ENCODE assay signal across 16 mouse cellular contexts in genomic region chr6:135365614-135366013, GRCm38 (mm10). TPM values are rescaled to one million over a fixed set of nuclear protein-coding genes. Genes with fewer than 3 reads are reported as not detected.
DNase-seq lines count a peak whose midpoint lies in the region; ATAC-seq and TF ChIP-seq lines count a peak whose summit lies in the region.
"Had no signal": no experiment of that assay in that cellular context is flagged by ENCODE, and none has a peak within 500 bp of the region (broad histone marks: within the 10 kb centered on the region; RNA-seq: fewer than 3 reads in every experiment).

No protein-coding gene starts in this region.

- no peak for TF ChIP-seq CTCF in lung, embryonic 14.5 days (IDR thresholded peaks at IDR 0.05; ENCODE audit: low read depth)
- TF ChIP-seq CTCF in embryonic fibroblast, embryonic 13.5 days (IDR thresholded peaks at IDR 0.05; ENCODE audit: borderline replicate concordance, insufficient read depth, low read length) = no peak

- peak overlapping the region in 1 of 2 experiments; percentile 47; a peak in 3 of 4 replicates for H3K4me3 ChIP-seq in heart, embryonic 14.5 days (ENCODE audit: control insufficient read depth in 1 of 2, insufficient read depth in 1 of 2, low read depth in 1 of 2, low read length in 2 of 2)
- peak overlapping the region; percentile 37; the same call in 1 of the 2 replicates for H3K4me3 ChIP-seq in lung, embryonic 14.5 days (ENCODE audit: low read depth, low read length)
- peak overlapping the region; percentile 100 for H3K4me3 ChIP-seq in embryonic fibroblast, embryonic 13.5 days (ENCODE audit: insufficient read depth, low read length)
- peak overlapping the region; percentile 61 for H3K4me3 ChIP-seq in stomach, embryonic 16.5 days (replicated peaks; ENCODE audit: low read length)

- no peak for TF ChIP-seq POLR2A in embryonic fibroblast, embryonic 13.5 days (IDR thresholded peaks at IDR 0.05; ENCODE audit: low read depth, low read length)

- H3K9me3 ChIP-seq in heart, embryonic 14.5 days (ENCODE audit: control insufficient read depth, low read length) = no peaks in the 10 kb centered on the region
- H3K9me3 ChIP-seq in lung, embryonic 14.5 days (ENCODE audit: low read depth, low read length) = no peaks in the 10 kb centered on the region
- no peaks in the 10 kb centered on the region for H3K9me3 ChIP-seq in stomach, embryonic 16.5 days (replicated peaks; ENCODE audit: control insufficient read depth, low read length)

- peaks cover 9 to 22% of the 10 kb centered on the region in 2 experiments for H3K4me1 ChIP-seq in heart, embryonic 14.5 days (ENCODE audit: control insufficient read depth in 2 of 2, insufficient read depth in 2 of 2, low read length in 2 of 2)
- peaks cover 53% of the 10 kb centered on the region for H3K4me1 ChIP-seq in lung, embryonic 14.5 days (ENCODE audit: insufficient read depth)
- peaks cover 20% of the 10 kb centered on the region for H3K4me1 ChIP-seq in embryonic fibroblast, embryonic 13.5 days (ENCODE audit: control insufficient read depth, insufficient read depth, low read length)
- H3K4me1 ChIP-seq in stomach, embryonic 16.5 days (ENCODE audit: control insufficient read depth, insufficient read depth, low read length) = peaks cover 58% of the 10 kb centered on the region

- peak overlapping the region; percentile 60 for H3K4me2 ChIP-seq in heart, embryonic 14.5 days (ENCODE audit: low read length)
- peak overlapping the region; percentile 58 for H3K4me2 ChIP-seq in lung, embryonic 14.5 days
- H3K4me2 ChIP-seq in stomach, embryonic 16.5 days (ENCODE audit: low read depth, low read length) = peak overlapping the region; percentile 55

- H3K27me3 ChIP-seq in heart, embryonic 14.5 days (ENCODE audit: control insufficient read depth, insufficient read depth, low read length) = no peaks in the 10 kb centered on the region
- no peaks in the 10 kb centered on the region for H3K27me3 ChIP-seq in lung, embryonic 14.5 days (ENCODE audit: insufficient read depth, low read length)
- no peaks in the 10 kb centered on the region for H3K27me3 ChIP-seq in stomach, embryonic 16.5 days (ENCODE audit: control insufficient read depth, insufficient read depth, low read length)

- no peaks in the 10 kb centered on the region; the same call in 1 of the 2 replicates for H3K36me3 ChIP-seq in heart, embryonic 14.5 days (ENCODE audit: control insufficient read depth, insufficient read depth, low read length)
- H3K36me3 ChIP-seq in lung, embryonic 14.5 days (ENCODE audit: insufficient read depth) = peaks cover 9% of the 10 kb centered on the region; the same call in 1 of the 2 replicates
- 0 out of 2 replicates have a peak, but pooled peaks cover 2% of the 10 kb centered on the region for H3K36me3 ChIP-seq in stomach, embryonic 16.5 days (ENCODE audit: control insufficient read depth, insufficient read depth, low read length)

- WGBS in heart, embryonic 14.5 days = 75% methylated on average over 4 of the region's 4 CpGs
- WGBS in lung, embryonic 14.5 days = 40% methylated on average over 4 of the region's 4 CpGs
- 28% methylated on average over 4 of the region's 4 CpGs for WGBS in stomach, embryonic 16.5 days

- intact Hi-C loops in heart, postnatal 25 days (cut with DNase I) = loop anchor here (2.0 kb wide), 1 partner anchor 43 kb away; no protein-coding TSS in a partner anchor

- H3K27ac ChIP-seq in heart, embryonic 14.5 days (replicated peaks in 1 of 2; ENCODE audit: control insufficient read depth in 1 of 2, insufficient read depth in 1 of 2, low read depth in 2 of 2, low read length in 2 of 2) = peak overlapping the region; percentile 83 to 86
- H3K27ac ChIP-seq in lung, embryonic 14.5 days (ENCODE audit: low read depth) = peak overlapping the region; percentile 86
- peak overlapping the region; percentile 100 for H3K27ac ChIP-seq in embryonic fibroblast, embryonic 13.5 days (ENCODE audit: insufficient read depth, low read length)
- H3K27ac ChIP-seq in stomach, embryonic 16.5 days (ENCODE audit: low read length) = peak overlapping the region; percentile 99

- no peak for DNase-seq in heart, postnatal 25 days (ENCODE audit: low spot score)
- DNase-seq in lung, embryonic 14.5 days = peak; percentile 35
- no peak for DNase-seq in lung, adult 18-20 months
- no peak for DNase-seq in right cerebral cortex, adult 2 months (ENCODE audit: low spot score in 2 of 2)
- DNase-seq: cerebellum, adult 8-10 months; forebrain, postnatal 0 days; midbrain, embryonic 14.5 days; thymus, adult 2 months had no signal

- peak overlapping the region; percentile 27 for H3K9ac ChIP-seq in heart, embryonic 14.5 days (ENCODE audit: low read length)
- no peak overlapping the region for H3K9ac ChIP-seq in lung, embryonic 14.5 days
- peak overlapping the region; percentile 82; the same call in 1 of the 2 replicates for H3K9ac ChIP-seq in stomach, embryonic 16.5 days (ENCODE audit: low read length)
- H3K9ac ChIP-seq: forebrain, postnatal 0 days; liver, postnatal 0 days had no signal

- ATAC-seq in heart, embryonic 14.5 days (ENCODE audit: insufficient number of reproducible peaks, insufficient read depth, low FRiP score, low read depth) = no peak
- ATAC-seq in lung, embryonic 14.5 days (ENCODE audit: insufficient read depth) = no peak
- no peak for ATAC-seq in stomach, embryonic 16.5 days (ENCODE audit: insufficient read depth, low FRiP score)
- ATAC-seq: forebrain, postnatal 0 days had no signal

RNA-seq across cellular contexts. Expression of gene Emp1, which starts 3.3 kb away (rescaled TPM):
- 16.6 and 17.2 TPM in 2 replicates for polyA plus RNA-seq in heart, embryonic 14.5 days (2014; fragmentation: Nextera tagmentation; extraction: Ambion mirVana)
- 10 to 100 TPM; 56.1 to 70.8 TPM for total RNA-seq in heart, postnatal 25 days (2021)
- 23.7 and 25.1 TPM in 2 replicates for polyA plus RNA-seq in lung, embryonic 14.5 days (2014; fragmentation: Nextera tagmentation; extraction: Ambion mirVana)
- 952 and 959 TPM in 2 replicates for polyA plus RNA-seq in embryonic fibroblast, embryonic 13.5 days (2011; ENCODE audit: insufficient read length, low read depth, missing spikeins)
- 221 and 304 TPM in 2 replicates for polyA plus RNA-seq in stomach, embryonic 16.5 days (2015; fragmentation: Nextera tagmentation; extraction: Ambion mirVana)

RNA-seq across cellular contexts. Expression of gene Pbp2, which starts 55.4 kb away (rescaled TPM):
- polyA plus RNA-seq in heart, embryonic 14.5 days (2014; fragmentation: Nextera tagmentation; extraction: Ambion mirVana) = not detected in 2 replicates
- total RNA-seq in heart, postnatal 25 days (2021) = not detected
- 0.38 and 0.53 TPM in 2 replicates for polyA plus RNA-seq in lung, embryonic 14.5 days (2014; fragmentation: Nextera tagmentation; extraction: Ambion mirVana)
- polyA plus RNA-seq in embryonic fibroblast, embryonic 13.5 days (2011; ENCODE audit: insufficient read length, low read depth, missing spikeins) = 1.1 and 4.3 TPM in 2 replicates
- polyA plus RNA-seq in stomach, embryonic 16.5 days (2015; fragmentation: Nextera tagmentation; extraction: Ambion mirVana) = 12.4 and 28.5 TPM in 2 replicates
- total RNA-seq: adrenal gland, postnatal 4 days; forebrain, postnatal 0 days had no signal
- polyA plus RNA-seq: embryonic facial prominence, embryonic 11.5 days; forebrain, postnatal 0 days; large intestine, adult 2 months; liver, postnatal 0 days; midbrain, embryonic 14.5 days; small intestine, adult 2 months; thymus, adult 2 months had no signal
